Mouse (Mus musculus) heart, adult 11 months (tissue): Measurements from ENCODE around the gene Phtf2.
"Not testable (repeated sequence)": the region's sequence is repeated elsewhere in the genome, so short reads cannot be mapped to it uniquely, and the experiment has no call there.

Experiments used
- DNase-seq: peaks from one replicate; pipeline ENCODE4 v3.0.0; 2022

Phtf2 gene

GRCm38 (mm10) chr5:20765365-20765920 is 116.5 kb downstream of the Phtf2 start:
- peak; percentile 91 for DNase-seq

GRCm38 (mm10) chr5:20762441-20762840 is 119.5 kb downstream of the Phtf2 start:
- DNase-seq, result not testable (repeated sequence)

GRCm38 (mm10) chr5:20760368-20761162 is 121.4 kb downstream of the Phtf2 start:
- peak; percentile 40 for DNase-seq

- peak; percentile 82 for DNase-seq
Observed at GRCm38 (mm10) chr5:20759771-20760170, 122.2 kb downstream of the Phtf2 start.

- DNase-seq, result peak; percentile 74
Observed at GRCm38 (mm10) chr5:20753963-20754362, 128.0 kb downstream of the Phtf2 start.

- peak; percentile 61 for DNase-seq
Observed at GRCm38 (mm10) chr5:20753096-20753495, 128.8 kb downstream of the Phtf2 start.

- peak; percentile 91 for DNase-seq
Observed at GRCm38 (mm10) chr5:20751696-20752095, 130.2 kb downstream of the Phtf2 start.

- DNase-seq, result peak; percentile 76
Observed at GRCm38 (mm10) chr5:20751000-20751399, 130.9 kb downstream of the Phtf2 start.

- no peak for DNase-seq
Observed at GRCm38 (mm10) chr5:20749535-20749934, 132.4 kb downstream of the Phtf2 start.

GRCm38 (mm10) chr5:20748856-20749255 is 133.1 kb downstream of the Phtf2 start:
- peak; percentile 55 for DNase-seq

- peak; percentile 29 for DNase-seq
Observed at GRCm38 (mm10) chr5:20748142-20748541, 133.8 kb downstream of the Phtf2 start.

GRCm38 (mm10) chr5:20741936-20742335 is 140.0 kb downstream of the Phtf2 start:
- peak; percentile 86 for DNase-seq

GRCm38 (mm10) chr5:20741193-20741592 is 140.7 kb downstream of the Phtf2 start:
- DNase-seq, result peak; percentile 70

- DNase-seq, result peak; percentile 67
Observed at GRCm38 (mm10) chr5:20738795-20739194, 143.1 kb downstream of the Phtf2 start.

- peak; percentile 25 for DNase-seq
Observed at GRCm38 (mm10) chr5:20723226-20723625, 158.7 kb downstream of the Phtf2 start.

GRCm38 (mm10) chr5:20720201-20720900 is 161.6 kb downstream of the Phtf2 start:
- peak; percentile 96 for DNase-seq

- DNase-seq, result peak; percentile 66
Observed at GRCm38 (mm10) chr5:20715980-20716379, 165.9 kb downstream of the Phtf2 start.

- DNase-seq, result not testable (repeated sequence)
Observed at GRCm38 (mm10) chr5:20714619-20715018, 167.3 kb downstream of the Phtf2 start.

- peak; percentile 60 for DNase-seq
Observed at GRCm38 (mm10) chr5:20710845-20711244, 171.1 kb downstream of the Phtf2 start.
